Mouse (Mus musculus) intestine, embryonic 14.5 days (tissue): Measurements from ENCODE around the gene Zfp57. TPM values are rescaled to one million over a fixed set of nuclear protein-coding genes. Genes with fewer than 3 reads are reported as not detected.

Experiments used
- ATAC-seq: fragments of 200-750 bp; cut with Nextera tagmentation; replicated peaks from 2 replicates; pipeline ENCODE4 v1.8.0; 2017; ENCODE audit warnings: low read depth, moderate number of reproducible peaks, moderate TSS enrichment, moderate library complexity; ENCODE audit not compliant: low FRiP score, low TSS enrichment
- DNase-seq: peaks from one replicate; pipeline ENCODE4 v3.0.0-alpha.2; 2018; ENCODE audit warnings: low spot score
- H3K27ac ChIP-seq: fragments of 300-500 bp; sonication (generic); 2 replicates; pipeline ENCODE4 v1.5.1; 2014; ENCODE audit warnings: low read depth, mild to moderate bottlenecking, control low read depth
- H3K27me3 ChIP-seq: fragments of 300-500 bp; sonication (generic); replicated peaks from 2 replicates; pipeline ENCODE4 v1.6.1; 2014; ENCODE audit warnings: low read length, control low read depth; ENCODE audit not compliant: control insufficient read depth, insufficient read depth
- H3K36me3 ChIP-seq: fragments of 300-500 bp; sonication (generic); 2 replicates; pipeline ENCODE4 v1.6.1; 2014; ENCODE audit warnings: low read length, control low read depth; ENCODE audit not compliant: control insufficient read depth, insufficient read depth
- H3K4me1 ChIP-seq: fragments of 300-500 bp; sonication (generic); replicated peaks from 2 replicates; pipeline ENCODE4 v1.6.1; 2014; ENCODE audit warnings: low read length, control low read depth, mixed read lengths; ENCODE audit not compliant: control insufficient read depth, insufficient read depth
- H3K4me2 ChIP-seq: fragments of 300-500 bp; sonication (generic); 2 replicates; pipeline ENCODE4 v1.6.1; 2014; ENCODE audit warnings: low read length
- H3K4me3 ChIP-seq: fragments of 300-500 bp; sonication (generic); 2 replicates; pipeline ENCODE4 v1.5.1; 2014; ENCODE audit warnings: low read depth, low read length, control low read depth, mixed read lengths
- H3K9ac ChIP-seq: fragments of 300-500 bp; sonication (generic); 2 replicates; pipeline ENCODE4 v1.6.1; 2014; ENCODE audit warnings: mild to moderate bottlenecking, low read length
- H3K9me3 ChIP-seq: fragments of 300-500 bp; sonication (generic); 2 replicates; pipeline ENCODE4 v1.6.1; 2016; ENCODE audit warnings: low read length, control low read depth; ENCODE audit not compliant: control insufficient read depth
- WGBS: fragments of 180-500 bp; shearing (Covaris S2); extraction: QIAGEN DNeasy Blood & Tissue Kit; methylation state at CpG from one replicate; pipeline ENCODE4 v1.1.7; 2014; 5-methylcytosine and 5-hydroxymethylcytosine counted together
- polyA plus RNA-seq: library from polyadenylated mRNA; unstranded; fragments of >200 nt; fragmentation: Nextera tagmentation; extraction: Ambion mirVana; gene quantifications from 2 replicates; pipeline ENCODE4 v1.2.1, GENCODE M21; 2014

The Zfp57 gene
- polyA plus RNA-seq, 1 experiment from 2014 or later: 78.3 TPM

DNA sequence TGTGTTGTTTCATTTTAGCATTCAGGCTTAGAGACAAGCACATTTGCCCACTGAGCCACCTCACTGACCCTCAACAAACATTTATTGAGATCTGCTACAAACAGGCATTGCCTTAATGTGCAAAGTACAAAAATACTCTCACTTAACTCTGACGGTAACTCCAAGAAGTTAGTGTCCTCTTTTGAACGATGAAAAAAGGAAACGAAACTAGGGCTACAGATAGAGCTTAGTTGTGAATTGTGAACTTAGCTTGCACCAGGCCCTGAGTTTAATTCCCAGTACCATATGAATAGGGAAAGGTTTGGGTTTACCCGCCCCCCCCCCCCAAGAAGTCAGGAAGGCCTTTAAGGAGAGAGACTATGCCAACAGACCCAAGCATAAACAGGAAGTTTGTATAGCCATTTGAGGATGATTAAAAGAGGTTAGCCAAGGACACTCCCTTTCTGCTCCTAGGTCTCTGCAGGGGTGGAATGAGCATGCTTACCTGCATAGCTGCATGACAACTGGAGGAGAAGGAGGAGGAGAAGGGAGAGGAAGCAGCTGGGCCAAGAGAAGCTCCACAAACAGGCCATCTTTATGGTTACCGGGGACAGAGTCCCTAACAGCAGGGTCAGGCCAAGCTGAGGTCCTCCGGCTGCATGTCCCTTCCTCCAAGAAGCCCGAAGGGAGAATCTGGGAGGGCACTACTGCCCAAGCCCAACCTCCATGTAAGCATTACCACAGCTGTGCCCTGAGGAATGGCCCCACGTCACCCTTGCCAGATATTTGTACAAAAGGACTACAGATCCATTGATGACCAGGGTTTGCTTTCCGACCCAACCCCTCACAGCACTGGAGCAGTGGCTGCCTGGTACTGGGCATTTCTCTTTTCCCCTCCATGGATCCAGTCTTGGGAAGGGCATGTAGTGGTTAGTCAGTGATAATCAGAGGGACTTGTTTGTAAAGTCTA lies 21.9 kb downstream of the Zfp57 start, which contains the start of gene Mog:
Gene Mog, minus strand, starts transcription at position 771 of the 949 bp plus-strand sequence.
- H3K9ac ChIP-seq: no peak within 1 kb of the TSS
- H3K4me3 ChIP-seq: no peak within 1 kb of the TSS
- H3K27me3 ChIP-seq: no peaks in the 10 kb centered on the region
- ATAC-seq: no peak
- no peak within 1 kb of the TSS for H3K4me2 ChIP-seq
- H3K9me3 ChIP-seq: no peaks in the 10 kb centered on the region
- H3K27ac ChIP-seq: no peak within 1 kb of the TSS
- no peak for DNase-seq
- whole genome bisulfite sequencing: 67% methylated on average over 9 of the region's 9 CpGs
- H3K4me1 ChIP-seq: 0 out of 2 replicates have a peak, but pooled peaks cover 5% of the 10 kb centered on the region
- H3K36me3 ChIP-seq: no peaks in the 10 kb centered on the region

DNA sequence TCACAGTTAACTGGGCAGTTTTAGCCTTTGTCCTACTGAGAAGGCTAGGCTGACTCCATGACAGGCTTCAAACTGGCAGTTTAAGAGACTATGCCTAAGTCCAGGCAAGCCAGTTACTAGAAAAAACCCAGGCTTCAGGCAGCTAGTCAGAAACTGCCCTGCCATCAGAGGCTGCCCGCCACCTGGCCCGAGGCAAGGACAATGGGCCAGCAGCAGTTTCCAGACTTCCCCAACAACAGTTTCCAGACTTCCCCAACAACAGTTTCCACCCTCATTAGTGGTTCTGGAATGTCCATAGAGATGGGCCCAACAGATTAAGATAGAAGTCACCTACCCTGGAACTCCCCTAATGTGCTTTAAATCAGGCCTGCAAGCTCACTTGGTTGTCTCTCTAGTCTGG lies 25.5 kb downstream of the Zfp57 start:
- H3K36me3 ChIP-seq: no peaks in the 10 kb centered on the region
- 93% methylated on average over 2 of the region's 2 CpGs for WGBS
- ATAC-seq (no peak), DNase-seq (no peak)
- H3K27ac ChIP-seq: no peak overlapping the region
- no peak overlapping the region for H3K4me2 ChIP-seq
- no peak overlapping the region for H3K4me3 ChIP-seq
- no peaks in the 10 kb centered on the region for H3K9me3 ChIP-seq
- 0 out of 2 replicates have a peak, but pooled peaks cover 5% of the 10 kb centered on the region for H3K4me1 ChIP-seq
- no peak overlapping the region for H3K9ac ChIP-seq
- H3K27me3 ChIP-seq: no peaks in the 10 kb centered on the region

DNA sequence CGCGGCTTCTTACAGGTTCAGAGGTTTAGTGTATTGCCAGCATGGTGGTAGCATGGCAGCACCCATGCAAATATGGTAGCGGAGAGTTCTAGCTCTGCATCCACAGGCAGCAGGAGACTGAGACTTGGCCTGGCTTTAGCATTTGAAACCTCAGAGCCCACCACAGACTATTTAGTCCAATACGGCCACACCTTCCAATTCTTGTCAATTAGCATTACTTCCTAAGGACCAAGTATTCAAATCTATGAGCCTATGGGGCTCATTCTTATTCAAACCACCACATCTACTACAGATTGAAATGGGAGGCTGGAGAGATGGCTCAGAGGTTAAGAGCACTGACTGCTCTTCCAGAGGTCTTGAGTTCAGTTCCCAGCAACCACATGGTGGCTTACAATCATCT lies 26.5 kb downstream of the Zfp57 start:
- Histone ChIP-seq H3K4me2 (0 out of 2 replicates have a peak overlapping the region, but pooled peaks have one; percentile 47), H3K4me1 (0 out of 2 replicates have a peak, but pooled peaks cover 5% of the 10 kb centered on the region), H3K9ac (no peak overlapping the region), H3K27ac (peak overlapping the region; percentile 97), H3K4me3 (no peak overlapping the region), H3K36me3 (no peaks in the 10 kb centered on the region), H3K27me3 (no peaks in the 10 kb centered on the region), H3K9me3 (no peaks in the 10 kb centered on the region)
- WGBS: 96% methylated on average over 4 of the region's 4 CpGs
- ATAC-seq (no peak), DNase-seq (no peak)

DNA sequence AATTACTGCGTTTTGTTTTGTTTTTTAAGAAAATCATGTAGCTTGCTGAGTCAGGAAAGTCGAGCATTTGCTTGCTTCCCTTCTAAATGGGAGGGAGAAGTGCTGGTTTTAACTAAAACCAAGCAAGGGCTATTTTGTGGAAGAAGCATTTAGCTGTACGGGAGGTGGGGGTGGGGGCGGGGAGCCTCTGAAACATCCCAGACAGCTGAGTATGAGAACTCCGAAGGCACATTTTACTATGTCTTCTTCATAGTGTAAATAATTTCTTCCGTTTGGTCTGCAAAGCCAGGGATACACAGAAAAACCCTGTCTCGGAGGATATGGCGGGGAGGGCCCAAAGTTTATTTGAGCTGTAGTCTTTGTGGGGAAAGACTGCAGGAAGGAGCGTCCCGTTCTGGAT lies 27.2 kb downstream of the Zfp57 start:
- H3K36me3 ChIP-seq: no peaks in the 10 kb centered on the region
- WGBS: 4% methylated on average over 10 of the region's 10 CpGs
- H3K4me1 ChIP-seq: 0 out of 2 replicates have a peak, but pooled peaks cover 5% of the 10 kb centered on the region
- ATAC-seq (peak; percentile 56), DNase-seq (no peak)
- H3K27ac ChIP-seq: peak overlapping the region; percentile 97
- H3K9ac ChIP-seq: peak overlapping the region; percentile 46
- peak overlapping the region; percentile 44 for H3K4me3 ChIP-seq
- H3K4me2 ChIP-seq: peak overlapping the region; percentile 47
- no peaks in the 10 kb centered on the region for H3K9me3 ChIP-seq
- H3K27me3 ChIP-seq: no peaks in the 10 kb centered on the region

DNA sequence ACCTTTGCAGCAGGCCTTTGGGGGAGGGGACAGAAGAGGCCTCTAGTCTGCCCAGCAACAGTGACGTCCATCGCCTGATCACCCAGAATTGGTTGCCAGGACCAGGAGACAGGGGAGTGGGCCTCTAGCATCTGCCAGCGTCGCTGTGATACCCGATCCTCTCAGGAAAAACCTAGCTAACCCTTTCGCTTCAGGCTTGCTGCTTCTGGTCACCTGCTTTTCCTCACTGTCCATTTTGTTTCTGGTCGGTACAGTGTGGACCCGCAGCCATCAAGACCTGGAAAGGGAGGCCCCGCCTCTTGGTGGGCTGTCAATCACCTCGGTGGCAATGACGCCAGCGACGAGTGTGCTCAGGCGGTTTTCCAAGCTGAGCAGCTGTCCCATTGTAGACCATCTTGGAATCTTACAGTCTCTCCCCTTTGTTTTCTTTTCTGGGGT lies 27.7 kb downstream of the Zfp57 start:
- ATAC-seq (peak; percentile 99), DNase-seq (peak; percentile 98)
- Histone ChIP-seq H3K9ac (peak overlapping the region; percentile 46), H3K4me1 (0 out of 2 replicates have a peak, but pooled peaks cover 5% of the 10 kb centered on the region), H3K27ac (peak overlapping the region; percentile 97), H3K9me3 (no peaks in the 10 kb centered on the region), H3K4me3 (peak overlapping the region; percentile 44), H3K36me3 (no peaks in the 10 kb centered on the region), H3K4me2 (peak overlapping the region; percentile 47), H3K27me3 (no peaks in the 10 kb centered on the region)
- 0% methylated on average over 14 of the region's 14 CpGs for WGBS

DNA sequence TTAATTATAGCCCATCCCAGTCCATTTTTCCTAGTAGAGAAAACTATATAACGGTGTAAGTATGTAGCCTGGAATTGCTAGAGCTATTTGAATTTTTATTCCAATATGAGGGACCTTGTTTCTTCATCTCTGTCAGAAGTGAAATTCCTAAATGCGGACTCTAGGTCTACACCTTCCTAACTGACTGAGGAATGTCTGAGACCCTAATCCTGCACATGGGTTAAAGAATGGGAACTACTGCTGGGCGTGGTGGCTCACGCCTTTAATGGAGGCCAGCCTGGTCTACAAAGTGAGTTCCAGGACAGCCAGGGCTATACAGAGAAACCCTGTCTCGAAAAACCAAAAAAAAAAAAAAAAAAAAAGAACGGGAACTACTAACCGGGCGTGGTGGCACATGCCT lies 28.2 kb downstream of the Zfp57 start:
- Histone ChIP-seq H3K4me2 (peak overlapping the region; percentile 47), H3K36me3 (no peaks in the 10 kb centered on the region), H3K4me1 (0 out of 2 replicates have a peak, but pooled peaks cover 5% of the 10 kb centered on the region), H3K27me3 (no peaks in the 10 kb centered on the region), H3K9me3 (no peaks in the 10 kb centered on the region), H3K4me3 (peak overlapping the region; percentile 44), H3K27ac (peak overlapping the region; percentile 97), H3K9ac (peak overlapping the region; percentile 46)
- 0 out of 2 replicates have a peak, but pooled peaks have one; percentile 3 for ATAC-seq
- 55% methylated on average over 8 of the region's 8 CpGs for WGBS
- no peak for DNase-seq

DNA sequence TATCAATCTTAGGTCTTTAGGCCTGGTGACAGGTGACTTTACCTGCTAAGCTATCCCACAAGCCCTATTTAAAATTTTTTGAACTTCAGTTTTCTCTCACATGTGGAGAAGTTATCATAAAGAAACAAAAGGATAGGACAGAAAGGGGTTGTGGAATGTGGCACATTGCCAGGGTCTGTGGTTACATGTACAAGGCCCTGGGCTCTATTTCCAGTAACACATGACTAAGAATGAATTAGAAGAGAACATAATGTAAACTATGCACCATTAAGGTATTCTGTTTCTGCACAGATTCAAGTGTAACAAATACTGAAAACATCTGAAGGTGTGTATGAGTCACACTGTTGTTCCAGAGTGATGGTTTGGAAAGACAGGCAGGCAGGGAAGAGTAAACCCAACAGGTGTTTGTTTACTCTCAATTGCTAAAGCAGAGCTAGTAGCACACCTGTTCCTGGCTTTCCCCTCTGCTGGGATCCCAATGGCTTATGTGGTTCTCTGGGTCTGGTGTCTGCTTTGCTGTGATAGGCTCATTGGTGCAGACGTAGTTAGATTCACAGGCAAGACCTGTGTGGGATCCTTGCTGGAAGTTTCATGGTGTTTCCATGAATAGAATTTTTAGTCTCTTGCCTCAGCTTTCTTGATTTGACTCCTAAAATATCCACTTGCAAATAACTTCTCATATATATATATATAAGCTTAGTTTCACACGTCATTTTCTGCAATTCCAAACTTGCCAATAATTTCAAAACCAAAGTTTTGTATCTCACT lies 38.3 kb downstream of the Zfp57 start:
- no peaks in the 10 kb centered on the region for H3K9me3 ChIP-seq
- DNase-seq (no peak), ATAC-seq (no peak)
- WGBS: 79% methylated on average over 2 of the region's 2 CpGs
- H3K4me2 ChIP-seq: no peak overlapping the region
- no peaks in the 10 kb centered on the region for H3K36me3 ChIP-seq
- no peaks in the 10 kb centered on the region for H3K27me3 ChIP-seq
- H3K4me1 ChIP-seq: no peaks in the 10 kb centered on the region
- H3K27ac ChIP-seq: no peak overlapping the region
- H3K9ac ChIP-seq: no peak overlapping the region
- H3K4me3 ChIP-seq: no peak overlapping the region

DNA sequence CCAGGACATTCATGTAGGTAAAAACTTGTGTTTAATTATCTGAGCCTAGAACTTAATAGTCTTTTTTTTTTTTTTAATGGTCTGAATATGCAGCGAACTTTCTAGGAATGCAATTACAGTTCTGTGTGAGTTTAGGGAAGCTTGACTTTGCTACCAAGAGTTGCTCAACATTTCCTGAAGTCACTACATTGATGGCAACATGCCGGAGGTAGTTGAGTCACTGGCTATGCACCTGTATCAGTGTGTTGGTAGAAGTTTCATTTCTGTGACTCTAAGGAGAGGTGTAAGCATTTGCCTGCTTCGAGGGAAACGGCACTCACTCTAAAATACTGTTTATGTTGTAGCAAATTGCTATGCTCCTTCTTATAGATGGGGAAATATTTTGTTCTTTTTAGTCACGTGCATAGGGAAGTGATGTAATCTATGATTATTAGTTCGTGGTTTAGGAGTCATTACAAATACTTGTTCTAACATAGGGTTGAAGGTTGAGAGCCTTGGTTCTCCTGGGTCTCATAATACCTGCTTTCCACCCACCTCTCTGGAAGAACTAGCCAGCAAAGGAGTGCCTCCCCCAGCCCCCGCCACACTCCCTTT lies 43.8 kb downstream of the Zfp57 start:
- ATAC-seq: no peak
- no peak for DNase-seq
- Histone ChIP-seq H3K4me3 (peak overlapping the region; percentile 74), H3K36me3 (no peaks in the 10 kb centered on the region), H3K9ac (peak overlapping the region; percentile 88), H3K4me1 (peaks cover 10% of the 10 kb centered on the region), H3K27me3 (no peaks in the 10 kb centered on the region), H3K4me2 (peak overlapping the region; percentile 88), H3K27ac (peak overlapping the region; percentile 33; the same call in 1 of the 2 replicates), H3K9me3 (no peaks in the 10 kb centered on the region)
- 69% methylated on average over 7 of the region's 7 CpGs for WGBS
